Mouse (Mus musculus) liver, adult 2 months (tissue): Measurements from ENCODE around the gene Kif1b. TPM values are rescaled to one million over a fixed set of nuclear protein-coding genes. Genes with fewer than 3 reads are reported as not detected.

ENCODE experiments used
- DNase-seq: peaks from one replicate; pipeline ENCODE4 v3.0.0-alpha.2; 2011; ENCODE audit warnings: low read depth, low spot score; ENCODE audit errors: extremely low read depth
- H3K27ac ChIP-seq: fragments of 200-500 bp; replicated peaks from 2 replicates; pipeline ENCODE4 v1.5.1; 2012; ENCODE audit warnings: low read depth, mild to moderate bottlenecking, control low read depth, inconsistent platforms, low read length; ENCODE audit not compliant: insufficient read depth
- H3K27me3 ChIP-seq: fragments of 200-500 bp; 2 replicates; pipeline ENCODE4 v1.6.1; 2012; ENCODE audit warnings: mild to moderate bottlenecking, moderate library complexity, low read length, inconsistent platforms; ENCODE audit not compliant: control insufficient read depth, insufficient read depth
- H3K36me3 ChIP-seq: fragments of 200-500 bp; 2 replicates; pipeline ENCODE4 v1.6.1; 2012; ENCODE audit warnings: low read length, inconsistent platforms; ENCODE audit not compliant: control insufficient read depth, insufficient read depth
- H3K4me1 ChIP-seq: fragments of 200-500 bp; 2 replicates; pipeline ENCODE4 v1.6.1; 2011; ENCODE audit warnings: low read length; ENCODE audit not compliant: control insufficient read depth, insufficient read depth
- H3K4me3 ChIP-seq: fragments of 200-500 bp; 2 replicates; pipeline ENCODE4 v1.5.1; 2011; ENCODE audit warnings: low read depth, mild to moderate bottlenecking, control low read depth, low read length, moderate library complexity; ENCODE audit not compliant: insufficient read depth
- H3K79me2 ChIP-seq: fragments of 200-500 bp; 2 replicates; pipeline ENCODE4 v1.6.1; 2012; ENCODE audit warnings: inconsistent platforms, mild to moderate bottlenecking, low read length, moderate library complexity; ENCODE audit not compliant: control insufficient read depth, insufficient read depth
- H3K9ac ChIP-seq: fragments of 200-500 bp; 2 replicates; pipeline ENCODE4 v1.6.1; 2012; ENCODE audit warnings: low read depth, mild to moderate bottlenecking, control low read depth, inconsistent platforms, low read length
- CTCF ChIP-seq: fragments of 200-500 bp; IDR thresholded peaks from 2 replicates; pipeline ENCODE4 v1.5.1; 2011; ENCODE audit warnings: low read depth, low read length, control low read depth
- POLR2A ChIP-seq: fragments of 200-500 bp; IDR thresholded peaks from 2 replicates; pipeline ENCODE4 v1.6.1; 2011; ENCODE audit warnings: low read length, control low read depth; ENCODE audit not compliant: insufficient read depth; ENCODE audit errors: extremely low read depth
- WGBS: fragments of 180-500 bp; shearing (Covaris S2); methylation state at CpG from one replicate; pipeline ENCODE4 v1.1.7; 2018; 5-methylcytosine and 5-hydroxymethylcytosine counted together
- polyA plus RNA-seq: library from polyadenylated mRNA; depleted of rRNA; stranded (reverse); fragments of >200 nt; gene quantifications from 2 replicates; pipeline ENCODE4 v1.2.3, GENCODE M21; 2012
- total RNA-seq: library from RNA; depleted of rRNA; stranded (reverse); fragments of >200 nt; gene quantifications from 2 replicates; pipeline ENCODE4 v1.2.3, GENCODE M21; 2014

Kif1b gene
- total and polyA plus RNA-seq, 2 experiments, result 41.2 to 74.4 TPM

DNA sequence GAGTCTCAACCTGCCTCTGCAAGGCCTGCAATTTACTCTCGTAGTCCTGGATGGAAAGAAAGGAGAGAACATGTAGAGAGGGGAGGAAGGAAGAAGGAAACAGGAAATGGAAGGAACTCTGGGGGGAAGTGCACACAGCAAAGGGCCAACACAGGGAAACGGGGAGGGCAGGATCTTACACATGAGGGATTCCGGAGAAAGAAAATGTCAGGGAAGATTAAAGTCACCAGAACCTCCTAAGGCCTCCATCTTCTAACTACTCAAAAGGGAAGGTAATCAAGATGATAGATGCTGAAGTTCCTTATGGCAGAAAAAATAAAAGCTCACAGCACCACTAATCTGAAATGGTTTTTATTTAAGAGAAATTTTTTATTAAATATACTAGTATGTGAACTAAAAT, 81.2 kb downstream of the Kif1b start:
- Histone ChIP-seq H3K27ac (no peak overlapping the region), H3K9ac (no peak overlapping the region), H3K27me3 (no peaks in the 10 kb centered on the region), H3K79me2 (0 out of 2 replicates have a peak, but pooled peaks cover 2% of the 10 kb centered on the region), H3K36me3 (peaks cover 44% of the 10 kb centered on the region), H3K4me3 (no peak overlapping the region), H3K4me1 (no peaks in the 10 kb centered on the region)
- no peak for DNase-seq
- WGBS, result 81% methylated on average over 3 of the region's 3 CpGs
- TF ChIP-seq CTCF (no peak), POLR2A (no peak)

- no peak overlapping the region for H3K4me3 ChIP-seq
- H3K9ac ChIP-seq, result no peak overlapping the region
- H3K27me3 ChIP-seq, result no peaks in the 10 kb centered on the region
- H3K4me1 ChIP-seq, result no peaks in the 10 kb centered on the region
- H3K27ac ChIP-seq, result no peak overlapping the region
- no peak for DNase-seq
- H3K79me2 ChIP-seq, result no peaks in the 10 kb centered on the region
- TF ChIP-seq POLR2A, result no peak
- TF ChIP-seq CTCF, result no peak
- peaks cover 65% of the 10 kb centered on the region for H3K36me3 ChIP-seq
- WGBS, result 95% methylated on average over 3 of the region's 3 CpGs
Measured at GRCm38 (mm10) chr4:149223453-149223852, 84.0 kb downstream of the Kif1b start.

GRCm38 (mm10) chr4:149220481-149220880, 87.0 kb downstream of the Kif1b start:
- H3K36me3 ChIP-seq, result peaks cover 65% of the 10 kb centered on the region
- no peaks in the 10 kb centered on the region for H3K79me2 ChIP-seq
- no peak overlapping the region for H3K27ac ChIP-seq
- H3K4me3 ChIP-seq, result no peak overlapping the region
- no peaks in the 10 kb centered on the region for H3K27me3 ChIP-seq
- no peaks in the 10 kb centered on the region for H3K4me1 ChIP-seq
- WGBS, result 98% methylated on average over 17 of the region's 17 CpGs
- H3K9ac ChIP-seq, result no peak overlapping the region
- no peak for TF ChIP-seq POLR2A
- no peak for TF ChIP-seq CTCF
- no peak for DNase-seq

DNA sequence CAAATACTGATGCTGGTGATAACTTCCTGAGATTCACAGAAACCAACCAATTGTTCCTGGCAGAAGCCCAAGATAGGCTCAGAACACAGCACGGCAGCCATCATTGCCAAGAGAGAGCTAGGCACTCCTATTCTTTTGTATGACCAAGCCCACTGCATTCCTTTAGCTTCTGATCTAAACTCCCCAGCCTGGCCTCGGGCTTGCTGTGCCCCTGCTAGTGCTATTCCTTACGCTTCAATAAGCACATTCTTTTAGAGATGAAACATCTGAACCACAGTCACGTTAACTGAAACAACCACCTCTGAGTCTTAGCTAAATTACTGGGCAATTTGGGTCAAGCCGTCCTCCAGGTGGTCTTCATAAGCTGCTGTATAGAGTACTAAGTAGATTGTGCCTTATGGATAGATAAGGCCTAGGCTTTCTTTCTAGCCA, 87.4 kb downstream of the Kif1b start:
- Histone ChIP-seq H3K4me3 (no peak overlapping the region), H3K27me3 (no peaks in the 10 kb centered on the region), H3K4me1 (no peaks in the 10 kb centered on the region), H3K27ac (no peak overlapping the region), H3K9ac (no peak overlapping the region), H3K79me2 (no peaks in the 10 kb centered on the region), H3K36me3 (peaks cover 65% of the 10 kb centered on the region)
- 86% methylated on average over 5 of the region's 5 CpGs for WGBS
- DNase-seq, result no peak
- TF ChIP-seq CTCF (no peak), POLR2A (no peak)

GRCm38 (mm10) chr4:149219401-149220041, 88.0 kb downstream of the Kif1b start:
- Histone ChIP-seq H3K4me3 (no peak overlapping the region), H3K9ac (no peak overlapping the region), H3K27ac (no peak overlapping the region), H3K36me3 (peaks cover 63% of the 10 kb centered on the region), H3K4me1 (no peaks in the 10 kb centered on the region), H3K27me3 (no peaks in the 10 kb centered on the region), H3K79me2 (no peaks in the 10 kb centered on the region)
- DNase-seq, result no peak
- WGBS, result 93% methylated on average over 12 of the region's 12 CpGs
- TF ChIP-seq CTCF (no peak), POLR2A (no peak)

DNA sequence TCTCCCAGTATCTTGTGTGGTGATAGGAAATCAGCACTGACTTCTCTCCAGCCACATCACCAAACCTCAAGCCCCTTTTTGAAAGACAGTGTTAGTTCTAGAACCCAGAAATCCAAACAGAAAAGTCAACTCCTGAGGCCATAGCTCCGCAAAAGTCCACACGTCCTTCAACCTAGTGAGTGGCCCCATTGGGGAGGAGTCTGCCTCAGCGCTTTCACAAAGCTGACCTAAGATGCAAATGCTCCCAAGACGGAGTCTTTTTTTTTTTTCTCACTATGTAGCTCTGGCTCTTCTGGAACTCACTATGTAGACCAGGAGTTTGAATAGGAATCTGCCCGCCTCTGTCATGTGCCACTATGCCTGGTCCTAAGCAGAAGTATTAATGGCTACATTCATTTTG, 89.0 kb downstream of the Kif1b start:
- TF ChIP-seq POLR2A (no peak), CTCF (no peak)
- H3K4me3 ChIP-seq, result no peak overlapping the region
- no peak overlapping the region for H3K27ac ChIP-seq
- H3K9ac ChIP-seq, result no peak overlapping the region
- no peaks in the 10 kb centered on the region for H3K79me2 ChIP-seq
- 97% methylated on average over 5 of the region's 5 CpGs for WGBS
- no peaks in the 10 kb centered on the region for H3K4me1 ChIP-seq
- no peak for DNase-seq
- no peaks in the 10 kb centered on the region for H3K27me3 ChIP-seq
- peaks cover 65% of the 10 kb centered on the region for H3K36me3 ChIP-seq
